ENCODE assay signal across 23 mouse cellular contexts in genomic region chr17:78321216-78321835, GRCm38 (mm10).
DNase-seq lines count a peak whose midpoint lies in the region; ATAC-seq lines count a peak whose summit lies in the region.
"Had no signal": no experiment of that assay in that cellular context is flagged by ENCODE, and none has a peak within 500 bp of the region (broad histone marks: within the 10 kb centered on the region; RNA-seq: fewer than 3 reads in every experiment).

No protein-coding gene starts in this region.

- H3K9me3 ChIP-seq in heart, embryonic 10.5 days, result no peaks in the 10 kb centered on the region
- no peaks in the 10 kb centered on the region for H3K9me3 ChIP-seq in kidney, embryonic 15.5 days (replicated peaks)
- H3K9me3 ChIP-seq: embryonic facial prominence, embryonic 15.5 days; G1E; hindbrain, embryonic 15.5 days; intestine, embryonic 15.5 days; limb, embryonic 13.5 days; megakaryocyte, embryonic 14.5 days; midbrain, embryonic 15.5 days; stomach, embryonic 15.5 days had no signal

- no peak for ATAC-seq in kidney, embryonic 15.5 days (replicated peaks; ENCODE audit: low FRiP score)
- ATAC-seq: intestine, embryonic 15.5 days; midbrain, embryonic 15.5 days had no signal

- DNase-seq in heart, adult 18-20 months, result peak; percentile 34 to 52
- no peak for DNase-seq in heart, embryonic 10.5 days (ENCODE audit: low spot score)
- DNase-seq in kidney, postnatal 4 days, result no peak
- peak; percentile 77 for DNase-seq in gonadal fat pad, adult 2 months (ENCODE audit: low read depth)
- DNase-seq in lung, postnatal 36 days, result peak; percentile 46
- DNase-seq in Muller cell, postnatal 12 days (ENCODE audit: inconsistent ontology term), result no peak
- no peak for DNase-seq in frontal cortex, postnatal 14 days (ENCODE audit: low spot score in 2 of 2)
- DNase-seq: adrenal gland, postnatal 14 days; cerebellum, adult 11 months; cerebellum, postnatal 14 days; layer of hippocampus, postnatal 36 days had no signal

- no peak overlapping the region for H3K27ac ChIP-seq in heart, embryonic 10.5 days
- peak overlapping the region; percentile 38; the same call in 1 of the 2 replicates for H3K27ac ChIP-seq in kidney, embryonic 15.5 days
- H3K27ac ChIP-seq: embryonic facial prominence, embryonic 15.5 days; intestine, embryonic 15.5 days; limb, embryonic 13.5 days; liver, embryonic 14.5 days; midbrain, embryonic 15.5 days had no signal

- peaks cover 21% of the 10 kb centered on the region for H3K4me1 ChIP-seq in heart, embryonic 10.5 days
- peaks cover 20% of the 10 kb centered on the region for H3K4me1 ChIP-seq in kidney, embryonic 15.5 days
- H3K4me1 ChIP-seq: embryonic facial prominence, embryonic 15.5 days; hindbrain, embryonic 15.5 days had no signal

- 68% methylated on average over 11 of the region's 11 CpGs for WGBS in heart, embryonic 10.5 days
- 82% methylated on average over 11 of the region's 11 CpGs for WGBS in kidney, embryonic 15.5 days

- no peak overlapping the region for H3K4me2 ChIP-seq in kidney, embryonic 15.5 days
- H3K4me2 ChIP-seq: embryonic facial prominence, embryonic 15.5 days; hindbrain, embryonic 15.5 days; intestine, embryonic 15.5 days; limb, embryonic 13.5 days; midbrain, embryonic 15.5 days; stomach, embryonic 15.5 days had no signal

- peaks cover 80% of the 10 kb centered on the region for H3K27me3 ChIP-seq in heart, embryonic 10.5 days (ENCODE audit: insufficient read depth, poor library complexity, severe bottlenecking)
- no peaks in the 10 kb centered on the region for H3K27me3 ChIP-seq in kidney, embryonic 15.5 days
- H3K27me3 ChIP-seq: embryonic facial prominence, embryonic 15.5 days; hindbrain, embryonic 15.5 days; intestine, embryonic 15.5 days; limb, embryonic 13.5 days; megakaryocyte, embryonic 14.5 days; midbrain, embryonic 15.5 days; stomach, embryonic 15.5 days had no signal

- H3K4me3 ChIP-seq in heart, embryonic 10.5 days, result no peak overlapping the region
- no peak overlapping the region for H3K4me3 ChIP-seq in kidney, embryonic 15.5 days (replicated peaks)
- H3K4me3 ChIP-seq: embryonic facial prominence, embryonic 15.5 days; hindbrain, embryonic 15.5 days; intestine, embryonic 15.5 days; layer of hippocampus, adult 2 months; limb, embryonic 13.5 days; megakaryocyte, embryonic 14.5 days; midbrain, embryonic 15.5 days; myocyte; stomach, embryonic 15.5 days had no signal

- 0 out of 2 replicates have a peak, but pooled peaks cover 3% of the 10 kb centered on the region for H3K36me3 ChIP-seq in heart, embryonic 10.5 days
- peaks cover 14% of the 10 kb centered on the region for H3K36me3 ChIP-seq in kidney, embryonic 15.5 days
- H3K36me3 ChIP-seq: embryonic facial prominence, embryonic 15.5 days; hindbrain, embryonic 15.5 days; intestine, embryonic 15.5 days; midbrain, embryonic 15.5 days; stomach, embryonic 15.5 days had no signal

- H3K9ac ChIP-seq in kidney, embryonic 15.5 days, result no peak overlapping the region
- H3K9ac ChIP-seq: embryonic facial prominence, embryonic 15.5 days; hindbrain, embryonic 15.5 days; intestine, embryonic 15.5 days; limb, embryonic 13.5 days; liver, embryonic 14.5 days; midbrain, embryonic 15.5 days; stomach, embryonic 15.5 days had no signal

Comparison
In these comparisons a context has a peak if more than half of its experiments do, and no peak if none do; other contexts are left out.
1. DNase-seq: peak in heart, adult 18-20 months (2 of 2), gonadal fat pad, adult 2 months (single experiment) and lung, postnatal 36 days (single experiment); none in heart, embryonic 10.5 days (single experiment), kidney, postnatal 4 days (0 of 2), Muller cell, postnatal 12 days (single experiment) and frontal cortex, postnatal 14 days (0 of 2).